Mouse (Mus musculus) CD4-positive naive resting alpha-beta T cell, adult 57 days (primary cell): Measurements from ENCODE around the gene 1700047I17Rik2. TPM values are rescaled to one million over a fixed set of nuclear protein-coding genes. Genes with fewer than 3 reads are reported as not detected.

Experiments used
- total RNA-seq: library from RNA; stranded (reverse); gene quantifications from one replicate; pipeline ENCODE4 v1.2.4, GENCODE M21; 2023

Gene 1700047I17Rik2
- 15.6 TPM for total RNA-seq

DNA sequence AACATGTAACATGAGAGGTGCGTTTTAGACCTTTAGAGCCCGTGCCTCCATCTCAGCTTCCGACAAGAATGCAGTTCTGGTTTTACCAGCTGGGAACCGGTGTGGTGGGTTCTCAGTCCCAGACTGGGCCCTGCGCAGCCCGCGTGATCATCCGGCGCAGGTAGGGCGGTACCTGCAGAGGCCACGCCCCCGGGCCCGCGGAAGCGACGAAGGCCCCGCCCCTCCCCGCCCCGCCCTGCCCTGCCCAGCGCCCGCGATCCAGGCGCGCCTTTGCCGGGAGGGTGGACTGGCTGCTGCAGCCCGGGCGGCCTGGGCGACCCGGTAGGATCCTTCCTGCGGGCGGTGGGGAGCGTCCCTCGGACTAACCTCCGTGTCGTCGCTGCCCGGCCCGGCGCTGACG, at the start of gene 1700047I17Rik2:
1700047I17Rik2 (plus strand) TSS at position 287 of the 400 bp plus-strand sequence.

DNA sequence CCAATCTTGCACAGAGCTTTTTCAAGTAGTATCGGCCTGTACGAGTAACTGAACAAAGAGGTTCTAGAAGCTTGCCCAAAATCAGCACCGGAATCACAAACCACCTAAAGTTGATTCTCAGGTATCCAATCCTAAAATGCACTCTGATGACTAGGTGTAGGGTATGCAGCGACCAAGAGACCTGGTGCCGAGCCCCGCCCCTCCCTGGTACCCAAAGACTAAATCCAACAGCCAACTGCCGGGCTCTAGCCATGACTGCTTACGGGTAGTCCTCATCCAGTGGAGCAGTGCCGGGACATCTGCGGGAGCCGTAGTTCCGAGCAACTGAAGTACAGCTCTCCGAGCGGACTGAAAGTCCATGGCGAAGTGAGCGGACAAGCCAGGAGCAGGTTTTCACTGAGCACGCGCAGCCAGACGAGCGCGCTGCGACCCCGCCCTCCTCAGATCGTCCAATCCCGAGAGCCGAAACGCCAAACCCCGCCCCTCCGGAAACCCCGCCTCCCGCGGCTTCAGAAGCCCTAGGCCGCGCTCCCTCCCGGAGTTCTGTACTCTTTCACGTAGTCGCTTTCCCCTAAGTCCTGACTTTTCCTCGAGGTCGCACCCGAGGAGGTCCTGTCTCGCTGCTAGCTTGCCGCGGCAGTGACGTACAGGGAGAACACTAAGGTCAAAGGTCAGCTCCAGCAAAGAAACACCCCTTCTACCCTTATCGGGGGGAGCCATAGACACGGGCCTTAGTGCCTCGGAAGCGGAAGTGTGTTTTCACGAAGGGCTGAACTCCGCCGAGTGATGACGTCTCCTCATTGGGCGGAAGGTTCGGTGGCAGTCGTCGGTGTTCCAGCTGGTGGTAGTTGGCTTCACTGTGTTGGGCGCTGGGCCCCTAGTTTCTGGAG, 44.6 kb upstream of the 1700047I17Rik2 start, which contains the start of gene Srp54b:
Srp54b (plus strand) TSS at position 546 of the 890 bp plus-strand sequence.

DNA sequence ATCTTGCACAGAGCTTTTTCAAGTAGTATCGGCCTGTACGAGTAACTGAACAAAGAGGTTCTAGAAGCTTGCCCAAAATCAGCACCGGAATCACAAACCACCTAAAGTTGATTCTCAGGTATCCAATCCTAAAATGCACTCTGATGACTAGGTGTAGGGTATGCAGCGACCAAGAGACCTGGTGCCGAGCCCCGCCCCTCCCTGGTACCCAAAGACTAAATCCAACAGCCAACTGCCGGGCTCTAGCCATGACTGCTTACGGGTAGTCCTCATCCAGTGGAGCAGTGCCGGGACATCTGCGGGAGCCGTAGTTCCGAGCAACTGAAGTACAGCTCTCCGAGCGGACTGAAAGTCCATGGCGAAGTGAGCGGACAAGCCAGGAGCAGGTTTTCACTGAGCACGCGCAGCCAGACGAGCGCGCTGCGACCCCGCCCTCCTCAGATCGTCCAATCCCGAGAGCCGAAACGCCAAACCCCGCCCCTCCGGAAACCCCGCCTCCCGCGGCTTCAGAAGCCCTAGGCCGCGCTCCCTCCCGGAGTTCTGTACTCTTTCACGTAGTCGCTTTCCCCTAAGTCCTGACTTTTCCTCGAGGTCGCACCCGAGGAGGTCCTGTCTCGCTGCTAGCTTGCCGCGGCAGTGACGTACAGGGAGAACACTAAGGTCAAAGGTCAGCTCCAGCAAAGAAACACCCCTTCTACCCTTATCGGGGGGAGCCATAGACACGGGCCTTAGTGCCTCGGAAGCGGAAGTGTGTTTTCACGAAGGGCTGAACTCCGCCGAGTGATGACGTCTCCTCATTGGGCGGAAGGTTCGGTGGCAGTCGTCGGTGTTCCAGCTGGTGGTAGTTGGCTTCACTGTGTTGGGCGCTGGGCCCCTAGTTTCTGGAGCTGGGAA, 30.5 kb downstream of the 1700047I17Rik2 start, which contains the start of gene Srp54c:
Srp54c (plus strand) TSS at position 543 of the 894 bp plus-strand sequence.

Other genes starting within 250 kb of the 1700047I17Rik2 start
- gene Gm20403, start 213.1 kb upstream of the 1700047I17Rik2 start, total RNA-seq, result not detected
- gene Baz1a, start 185.2 kb upstream of the 1700047I17Rik2 start, total RNA-seq, result 101 TPM
- 12.3 TPM for gene 2700097O09Rik, start 119.5 kb upstream of the 1700047I17Rik2 start, total RNA-seq
- 52.8 TPM for gene Srp54a, start 119.3 kb upstream of the 1700047I17Rik2 start, total RNA-seq
- 3.3 TPM for gene Fam177a, start 75.1 kb upstream of the 1700047I17Rik2 start, total RNA-seq
- gene Srp54b, start 44.5 kb upstream of the 1700047I17Rik2 start, total RNA-seq, result 41.1 TPM
- 23.9 TPM for gene Srp54c, start 30.6 kb downstream of the 1700047I17Rik2 start, total RNA-seq
- 8.2 TPM for gene 1110008L16Rik, start 100.0 kb downstream of the 1700047I17Rik2 start, total RNA-seq
- gene Ppp2r3c, start 103.4 kb downstream of the 1700047I17Rik2 start, total RNA-seq, result 19.0 TPM
- gene Psma6, start 184.6 kb downstream of the 1700047I17Rik2 start, total RNA-seq, result 106 TPM